In genomic region chr6:122595637-122596036, GRCm38 (mm10) we compare ENCODE assay signal across 8 mouse cellular contexts. TPM values are rescaled to one million over a fixed set of nuclear protein-coding genes. Genes with fewer than 3 reads are reported as not detected.
DNase-seq lines count a peak whose midpoint lies in the region; ATAC-seq lines count a peak whose summit lies in the region.

No protein-coding gene starts in this region.

- no peaks in the 10 kb centered on the region for H3K4me1 ChIP-seq in forebrain, embryonic 14.5 days (ENCODE audit: control insufficient read depth, insufficient read depth, low read length)
- no peaks in the 10 kb centered on the region for H3K4me1 ChIP-seq in forebrain, embryonic 12.5 days

- H3K4me2 ChIP-seq in forebrain, embryonic 14.5 days (ENCODE audit: low read length) = no peak overlapping the region
- H3K4me2 ChIP-seq in forebrain, embryonic 12.5 days = no peak overlapping the region

- DNase-seq in forebrain, embryonic 14.5 days (ENCODE audit: low spot score) = peak; percentile 52
- DNase-seq in ovary, postnatal 36 days (ENCODE audit: low spot score) = peak; percentile 15
- DNase-seq in ovary, postnatal 14 days (ENCODE audit: low spot score) = no peak
- peak; percentile 56 to 61 for DNase-seq in heart, postnatal 10 days
- DNase-seq in lung, adult 18-20 months = peak; percentile 26 to 34
- peak; percentile 39 for DNase-seq in retina, postnatal 1 day
- DNase-seq in thymus, adult 18-20 months = no peak

- 0 out of 2 replicates have a peak, but pooled peaks have one; percentile 30 for ATAC-seq in forebrain, embryonic 14.5 days
- ATAC-seq in forebrain, embryonic 12.5 days (ENCODE audit: low FRiP score) = no peak

- H3K9ac ChIP-seq in forebrain, embryonic 14.5 days (ENCODE audit: low read length) = no peak overlapping the region
- no peak overlapping the region for H3K9ac ChIP-seq in forebrain, embryonic 12.5 days

- no peaks in the 10 kb centered on the region for H3K36me3 ChIP-seq in forebrain, embryonic 14.5 days (ENCODE audit: control insufficient read depth, insufficient read depth, low read length)
- no peaks in the 10 kb centered on the region for H3K36me3 ChIP-seq in forebrain, embryonic 12.5 days (replicated peaks)

- H3K27ac ChIP-seq in forebrain, embryonic 14.5 days (ENCODE audit: low read depth, low read length) = no peak overlapping the region
- no peak overlapping the region for H3K27ac ChIP-seq in forebrain, embryonic 12.5 days

- intact Hi-C loops in heart, postnatal 10 days (cut with DNase I) = loop anchor here (1.0 kb wide), 1 partner anchor 38 kb away; no protein-coding TSS in a partner anchor

- no peaks in the 10 kb centered on the region for H3K27me3 ChIP-seq in forebrain, embryonic 14.5 days (replicated peaks; ENCODE audit: control insufficient read depth, insufficient read depth, low read length)
- no peaks in the 10 kb centered on the region for H3K27me3 ChIP-seq in forebrain, embryonic 12.5 days

- H3K9me3 ChIP-seq in forebrain, embryonic 14.5 days (replicated peaks; ENCODE audit: control insufficient read depth, low read length) = no peaks in the 10 kb centered on the region
- no peaks in the 10 kb centered on the region for H3K9me3 ChIP-seq in forebrain, embryonic 12.5 days

- no peak overlapping the region for H3K4me3 ChIP-seq in forebrain, embryonic 14.5 days (ENCODE audit: low read depth, low read length)
- no peak overlapping the region for H3K4me3 ChIP-seq in forebrain, embryonic 12.5 days (replicated peaks)

- 36% methylated on average over 7 of the region's 7 CpGs for WGBS in forebrain, embryonic 14.5 days
- 42% methylated on average over 7 of the region's 7 CpGs for WGBS in forebrain, embryonic 12.5 days

RNA-seq across cellular contexts. Expression of gene Apobec1, which starts 6.6 kb away (rescaled TPM):
- 3.7 and 4.3 TPM in 2 replicates for polyA plus RNA-seq in forebrain, embryonic 14.5 days (2014; fragmentation: Nextera tagmentation; extraction: Ambion mirVana)
- 1.6 and 1.9 TPM in 2 replicates for polyA plus RNA-seq in forebrain, embryonic 12.5 days (2016; fragmentation: Nextera tagmentation; extraction: Ambion mirVana)
- 1 to 10 TPM; 6.4 to 6.9 TPM for total RNA-seq in heart, postnatal 10 days (2021)

RNA-seq across cellular contexts. Expression of gene Gdf3, which starts 14.2 kb away (rescaled TPM):
- not detected in 2 replicates for polyA plus RNA-seq in forebrain, embryonic 14.5 days (2014; fragmentation: Nextera tagmentation; extraction: Ambion mirVana)
- polyA plus RNA-seq in forebrain, embryonic 12.5 days (2016; fragmentation: Nextera tagmentation; extraction: Ambion mirVana) = 0.12 TPM in 1 of 2 replicates, not detected in the other
- total RNA-seq in heart, postnatal 10 days (2021) = not detected

RNA-seq across cellular contexts. Expression of gene Dppa3, which starts 30.6 kb away (rescaled TPM):
- polyA plus RNA-seq in forebrain, embryonic 14.5 days (2014; fragmentation: Nextera tagmentation; extraction: Ambion mirVana) = not detected in 2 replicates
- polyA plus RNA-seq in forebrain, embryonic 12.5 days (2016; fragmentation: Nextera tagmentation; extraction: Ambion mirVana) = not detected in 2 replicates
- not detected for total RNA-seq in heart, postnatal 10 days (2021)

RNA-seq across cellular contexts. Expression of gene Aicda, which starts 42.0 kb away (rescaled TPM):
- polyA plus RNA-seq in forebrain, embryonic 14.5 days (2014; fragmentation: Nextera tagmentation; extraction: Ambion mirVana) = 0.43 and 0.52 TPM in 2 replicates
- polyA plus RNA-seq in forebrain, embryonic 12.5 days (2016; fragmentation: Nextera tagmentation; extraction: Ambion mirVana) = not detected in 2 replicates
- not detected for total RNA-seq in heart, postnatal 10 days (2021)

Comparison
In these comparisons a context has a peak if more than half of its experiments do, and no peak if none do; other contexts are left out.
1. DNase-seq: peak in forebrain, embryonic 14.5 days (single experiment), ovary, postnatal 36 days (single experiment), heart, postnatal 10 days (2 of 2), lung, adult 18-20 months (2 of 2) and retina, postnatal 1 day (single experiment); none in ovary, postnatal 14 days (single experiment) and thymus, adult 18-20 months (0 of 2).